8 mouse cellular contexts compared by ENCODE assay signal in genomic region chr15:27925004-27925635, GRCm38 (mm10).
A peak's percentile ranks its signal among the peaks of the same experiment; 100 is the strongest.
DNase-seq lines count a peak whose midpoint lies in the region; ATAC-seq and TF ChIP-seq lines count a peak whose summit lies in the region.

No protein-coding gene starts in this region.

- H3K9ac ChIP-seq in forebrain, embryonic 12.5 days, result no peak overlapping the region
- H3K9ac ChIP-seq in forebrain, embryonic 11.5 days (ENCODE audit: low read length), result no peak overlapping the region; the same call in 1 of the 2 replicates
- H3K9ac ChIP-seq in liver, embryonic 15.5 days, result no peak overlapping the region
- H3K9ac ChIP-seq in liver, embryonic 11.5 days (ENCODE audit: low read depth, low read length), result no peak overlapping the region

- H3K9me3 ChIP-seq in forebrain, embryonic 12.5 days, result no peaks in the 10 kb centered on the region
- no peaks in the 10 kb centered on the region for H3K9me3 ChIP-seq in forebrain, embryonic 11.5 days (ENCODE audit: control insufficient read depth, low read length)
- H3K9me3 ChIP-seq in liver, embryonic 15.5 days (replicated peaks), result no peaks in the 10 kb centered on the region
- no peaks in the 10 kb centered on the region for H3K9me3 ChIP-seq in liver, embryonic 11.5 days (ENCODE audit: control insufficient read depth, low read length)

- no peak for TF ChIP-seq POLR2A in myocyte (IDR thresholded peaks at IDR 0.05; ENCODE audit: insufficient read length, low read depth)

- H3K36me3 ChIP-seq in forebrain, embryonic 12.5 days (replicated peaks), result no peaks in the 10 kb centered on the region
- H3K36me3 ChIP-seq in forebrain, embryonic 11.5 days (ENCODE audit: control insufficient read depth, insufficient read depth, low read length), result no peaks in the 10 kb centered on the region
- H3K36me3 ChIP-seq in liver, embryonic 15.5 days (replicated peaks), result no peaks in the 10 kb centered on the region
- H3K36me3 ChIP-seq in liver, embryonic 11.5 days (ENCODE audit: control insufficient read depth, insufficient read depth, low read length), result no peaks in the 10 kb centered on the region
- no peaks in the 10 kb centered on the region for H3K36me3 ChIP-seq in myocyte (ENCODE audit: control insufficient read depth, insufficient read depth)

- ATAC-seq in forebrain, embryonic 12.5 days (ENCODE audit: low FRiP score), result no peak
- no peak for ATAC-seq in forebrain, embryonic 11.5 days (replicated peaks; ENCODE audit: low FRiP score)
- no peak for ATAC-seq in liver, embryonic 15.5 days (ENCODE audit: insufficient read depth)
- no peak for ATAC-seq in liver, embryonic 11.5 days (replicated peaks; ENCODE audit: low FRiP score)
- peak; percentile 3; the same call in 1 of the 2 replicates for ATAC-seq in granulocyte monocyte progenitor cell, adult 5-6 weeks (replicated peaks; ENCODE audit: poor library complexity, severe bottlenecking)

- peaks cover 57% of the 10 kb centered on the region for H3K4me1 ChIP-seq in forebrain, embryonic 12.5 days
- H3K4me1 ChIP-seq in forebrain, embryonic 11.5 days (replicated peaks; ENCODE audit: control insufficient read depth, insufficient read depth, low read length), result peaks cover 18% of the 10 kb centered on the region; the same call in 1 of the 2 replicates
- peaks cover 34% of the 10 kb centered on the region for H3K4me1 ChIP-seq in liver, embryonic 15.5 days (replicated peaks)
- H3K4me1 ChIP-seq in liver, embryonic 11.5 days (replicated peaks; ENCODE audit: control insufficient read depth, insufficient read depth, low read length), result peaks cover 23% of the 10 kb centered on the region

- WGBS in forebrain, embryonic 12.5 days, result 38% methylated on average over 15 of the region's 15 CpGs
- 39% methylated on average over 15 of the region's 15 CpGs for WGBS in forebrain, embryonic 11.5 days
- 40% methylated on average over 15 of the region's 15 CpGs for WGBS in liver, embryonic 15.5 days (ENCODE audit: insufficient replicate concordance)
- 35% methylated on average over 15 of the region's 15 CpGs for WGBS in liver, embryonic 11.5 days

- DNase-seq in forebrain, embryonic 11.5 days (ENCODE audit: low spot score), result no peak
- DNase-seq in liver, embryonic 11.5 days (ENCODE audit: low spot score), result no peak
- DNase-seq in adrenal gland, adult 8-10 months, result no peak
- DNase-seq in embryo, embryonic 11 days, result no peak

- peak overlapping the region; percentile 48 for H3K27ac ChIP-seq in forebrain, embryonic 12.5 days
- H3K27ac ChIP-seq in forebrain, embryonic 11.5 days (ENCODE audit: low read depth, low read length), result no peak overlapping the region
- 0 out of 2 replicates have a peak overlapping the region, but pooled peaks have one; percentile 19 for H3K27ac ChIP-seq in liver, embryonic 15.5 days (replicated peaks)
- H3K27ac ChIP-seq in liver, embryonic 11.5 days (ENCODE audit: low read depth, low read length), result no peak overlapping the region

- no peak overlapping the region for H3K4me3 ChIP-seq in forebrain, embryonic 12.5 days (replicated peaks)
- no peak overlapping the region for H3K4me3 ChIP-seq in forebrain, embryonic 11.5 days (ENCODE audit: low read depth, low read length)
- H3K4me3 ChIP-seq in liver, embryonic 15.5 days (replicated peaks), result no peak overlapping the region
- no peak overlapping the region for H3K4me3 ChIP-seq in liver, embryonic 11.5 days (ENCODE audit: low read depth, low read length)
- H3K4me3 ChIP-seq in myocyte, result no peak overlapping the region

- H3K4me2 ChIP-seq in forebrain, embryonic 12.5 days, result no peak overlapping the region
- H3K4me2 ChIP-seq in forebrain, embryonic 11.5 days (ENCODE audit: low read depth, low read length, severe bottlenecking), result no peak overlapping the region
- H3K4me2 ChIP-seq in liver, embryonic 15.5 days, result no peak overlapping the region
- H3K4me2 ChIP-seq in liver, embryonic 11.5 days, result no peak overlapping the region
- H3K4me2 ChIP-seq in myocyte (ENCODE audit: low read depth), result peak overlapping the region; percentile 83

- H3ac ChIP-seq in myocyte (ENCODE audit: control insufficient read depth, insufficient read length), result no peak overlapping the region

- H3K79me2 ChIP-seq in myocyte (ENCODE audit: control insufficient read depth, insufficient read depth), result peaks cover 99% of the 10 kb centered on the region

- H3K27me3 ChIP-seq in forebrain, embryonic 12.5 days, result no peaks in the 10 kb centered on the region
- H3K27me3 ChIP-seq in forebrain, embryonic 11.5 days (ENCODE audit: control insufficient read depth, insufficient read depth, low read length), result no peaks in the 10 kb centered on the region
- H3K27me3 ChIP-seq in liver, embryonic 15.5 days, result no peaks in the 10 kb centered on the region
- no peaks in the 10 kb centered on the region for H3K27me3 ChIP-seq in liver, embryonic 11.5 days (replicated peaks; ENCODE audit: control insufficient read depth, insufficient read depth, low read length)
- no peaks in the 10 kb centered on the region for H3K27me3 ChIP-seq in myocyte (ENCODE audit: control insufficient read depth, insufficient read depth, insufficient read length)

TF ChIP-seq in myocyte, 11 proteins besides CTCF, POLR2A, EP300 and RAD21:
- no peak for TF ChIP-seq MYOD1 (IDR thresholded peaks at IDR 0.05; ENCODE audit: control insufficient read depth in 1 of 3, insufficient read length in 2 of 3, low read depth in 2 of 3)
- TF ChIP-seq CEBPB (IDR thresholded peaks at IDR 0.05; ENCODE audit: insufficient read depth, poor library complexity, severe bottlenecking), result no peak
- no peak for TF ChIP-seq SRF (IDR thresholded peaks at IDR 0.05; ENCODE audit: control insufficient read depth, insufficient read length, low read depth)
- TF ChIP-seq USF1 (IDR thresholded peaks at IDR 0.05; ENCODE audit: low read depth), result no peak
- no peak for TF ChIP-seq REST (IDR thresholded peaks at IDR 0.05; ENCODE audit: insufficient read depth, insufficient read length)
- no peak for TF ChIP-seq MAX (IDR thresholded peaks at IDR 0.05; ENCODE audit: low read depth)
- TF ChIP-seq TCF3 (IDR thresholded peaks at IDR 0.05; ENCODE audit: insufficient read length, low read depth), result no peak
- TF ChIP-seq E2F4 (IDR thresholded peaks at IDR 0.05; ENCODE audit: insufficient read depth), result no peak
- TF ChIP-seq POLR2AphosphoS2 (IDR thresholded peaks at IDR 0.05; ENCODE audit: insufficient read length, low read depth), result no peak

Comparison
In these comparisons a context has a peak if more than half of its experiments do, and no peak if none do; other contexts are left out.
1. H3K27ac ChIP-seq: peak in forebrain, embryonic 12.5 days (single experiment) and liver, embryonic 15.5 days (single experiment); none in forebrain, embryonic 11.5 days (single experiment) and liver, embryonic 11.5 days (single experiment).